Mouse (Mus musculus): ENCODE measurements at regions not wholly inside any gene's neighbourhood (a gene's known extent, or its start where the extent isn't known, plus 50 kb on each side); places are given as distances from the start of the nearest gene placed in this dataset.

GRCm38 (mm10) chr13:54888021-54888420, 61.2 kb upstream of the Unc5a start:
- Histone ChIP-seq H3K4me3 (ENCODE audit: low read depth, low read length) (no peak overlapping the region), H3K9me3 (ENCODE audit: control insufficient read depth, low read length) (no peaks in the 10 kb centered on the region), H3K4me1 (replicated peaks; ENCODE audit: control insufficient read depth, insufficient read depth, low read length) (no peaks in the 10 kb centered on the region; the same call in 1 of the 2 replicates), H3K9ac (ENCODE audit: low read length) (no peak overlapping the region), H3K27me3 (replicated peaks; ENCODE audit: control insufficient read depth, insufficient read depth, low read length) (0 out of 2 replicates have a peak, but pooled peaks cover 3% of the 10 kb centered on the region), H3K27ac (ENCODE audit: low read depth) (no peak overlapping the region), H3K36me3 (ENCODE audit: control insufficient read depth, insufficient read depth, low read length) (no peaks in the 10 kb centered on the region), H3K4me2 (ENCODE audit: low read length) (no peak overlapping the region)
- no peak for ATAC-seq (replicated peaks; ENCODE audit: low FRiP score, low TSS enrichment, low read depth)
- 63% methylated on average over 5 of the region's 5 CpGs for WGBS
- DNase-seq (ENCODE audit: low spot score), result no peak

- 74% methylated on average over 8 of the region's 8 CpGs for WGBS
- H3K4me3 ChIP-seq (ENCODE audit: low read depth, low read length), result no peak overlapping the region
- H3K9me3 ChIP-seq (ENCODE audit: control insufficient read depth, low read length), result no peaks in the 10 kb centered on the region
- ATAC-seq (replicated peaks; ENCODE audit: low FRiP score, low TSS enrichment, low read depth), result no peak
- H3K4me1 ChIP-seq (replicated peaks; ENCODE audit: control insufficient read depth, insufficient read depth, low read length), result no peaks in the 10 kb centered on the region
- H3K27ac ChIP-seq (ENCODE audit: low read depth), result no peak overlapping the region
- DNase-seq (ENCODE audit: low spot score), result no peak
- H3K4me2 ChIP-seq (ENCODE audit: low read length), result no peak overlapping the region
- H3K9ac ChIP-seq (ENCODE audit: low read length), result no peak overlapping the region
- H3K27me3 ChIP-seq (replicated peaks; ENCODE audit: control insufficient read depth, insufficient read depth, low read length), result 0 out of 2 replicates have a peak, but pooled peaks cover 3% of the 10 kb centered on the region
- no peaks in the 10 kb centered on the region for H3K36me3 ChIP-seq (ENCODE audit: control insufficient read depth, insufficient read depth, low read length)
Observed at GRCm38 (mm10) chr13:54889684-54890399, 59.4 kb upstream of the Unc5a start.

- Histone ChIP-seq H3K4me3 (ENCODE audit: low read depth, low read length) (no peak overlapping the region), H3K4me2 (ENCODE audit: low read length) (no peak overlapping the region), H3K9ac (ENCODE audit: low read length) (no peak overlapping the region), H3K27me3 (replicated peaks; ENCODE audit: control insufficient read depth, insufficient read depth, low read length) (no peaks in the 10 kb centered on the region), H3K27ac (ENCODE audit: low read depth) (no peak overlapping the region), H3K9me3 (ENCODE audit: control insufficient read depth, low read length) (no peaks in the 10 kb centered on the region), H3K4me1 (replicated peaks; ENCODE audit: control insufficient read depth, insufficient read depth, low read length) (no peaks in the 10 kb centered on the region), H3K36me3 (ENCODE audit: control insufficient read depth, insufficient read depth, low read length) (no peaks in the 10 kb centered on the region)
- no peak for ATAC-seq (replicated peaks; ENCODE audit: low FRiP score, low TSS enrichment, low read depth)
- no peak for DNase-seq (ENCODE audit: low spot score)
- 39% methylated on average over 1 of the region's 1 CpGs for WGBS
Observed at GRCm38 (mm10) chr13:54892572-54892971, 56.6 kb upstream of the Unc5a start.

- H3K4me1 ChIP-seq (replicated peaks; ENCODE audit: control insufficient read depth, insufficient read depth, low read length), result no peaks in the 10 kb centered on the region
- no peak overlapping the region for H3K4me3 ChIP-seq (ENCODE audit: low read depth, low read length)
- no peaks in the 10 kb centered on the region for H3K9me3 ChIP-seq (ENCODE audit: control insufficient read depth, low read length)
- H3K4me2 ChIP-seq (ENCODE audit: low read length), result no peak overlapping the region
- H3K27me3 ChIP-seq (replicated peaks; ENCODE audit: control insufficient read depth, insufficient read depth, low read length), result no peaks in the 10 kb centered on the region
- 33% methylated on average over 7 of the region's 7 CpGs for WGBS
- no peak for ATAC-seq (replicated peaks; ENCODE audit: low FRiP score, low TSS enrichment, low read depth)
- no peak overlapping the region for H3K27ac ChIP-seq (ENCODE audit: low read depth)
- DNase-seq (ENCODE audit: low spot score), result no peak
- no peak overlapping the region for H3K9ac ChIP-seq (ENCODE audit: low read length)
- no peaks in the 10 kb centered on the region for H3K36me3 ChIP-seq (ENCODE audit: control insufficient read depth, insufficient read depth, low read length)
Observed at GRCm38 (mm10) chr13:54893651-54894050, 55.6 kb upstream of the Unc5a start.

- no peak for ATAC-seq (replicated peaks; ENCODE audit: low FRiP score, low TSS enrichment, low read depth)
- H3K4me2 ChIP-seq (ENCODE audit: low read length), result no peak overlapping the region
- no peak overlapping the region for H3K9ac ChIP-seq (ENCODE audit: low read length)
- H3K27ac ChIP-seq (ENCODE audit: low read depth), result no peak overlapping the region
- no peaks in the 10 kb centered on the region for H3K4me1 ChIP-seq (replicated peaks; ENCODE audit: control insufficient read depth, insufficient read depth, low read length)
- DNase-seq (ENCODE audit: low spot score), result no peak
- no peaks in the 10 kb centered on the region for H3K9me3 ChIP-seq (ENCODE audit: control insufficient read depth, low read length)
- 75% methylated on average over 5 of the region's 5 CpGs for WGBS
- H3K4me3 ChIP-seq (ENCODE audit: low read depth, low read length), result no peak overlapping the region
- no peaks in the 10 kb centered on the region for H3K27me3 ChIP-seq (replicated peaks; ENCODE audit: control insufficient read depth, insufficient read depth, low read length)
- H3K36me3 ChIP-seq (ENCODE audit: control insufficient read depth, insufficient read depth, low read length), result no peaks in the 10 kb centered on the region
Observed at GRCm38 (mm10) chr13:54895981-54896380, 53.2 kb upstream of the Unc5a start.

All from intestine, embryonic 14.5 days (tissue).